Mouse (Mus musculus) CH12.LX (cell line): ENCODE data around the gene Myzap.
"Not testable (repeated sequence)": the region's sequence is repeated elsewhere in the genome, so short reads cannot be mapped to it uniquely, and the experiment has no call there.

ENCODE experiments used
- BHLHE40 ChIP-seq: IDR thresholded peaks from 2 replicates; pipeline ENCODE4 v1.6.1; 2011; ENCODE audit warnings: mild to moderate bottlenecking, low read depth, low read length, improper control_type of control experiment
- CTCF ChIP-seq, 2 experiments: IDR thresholded peaks in 1 of 2; conservative IDR thresholded peaks in 1 of 2; 2 replicates each; pipeline ENCODE4 v1.5.1; 2011 to 2012; ENCODE audit warnings: low read depth in 2 of 2, low read length in 2 of 2, improper control_type of control experiment in 1 of 2, inconsistent platforms in 1 of 2, mild to moderate bottlenecking in 1 of 2, moderate library complexity in 1 of 2
- MYC ChIP-seq: IDR thresholded peaks from 2 replicates; pipeline ENCODE4 v1.6.1; 2011; ENCODE audit warnings: low read depth, mild to moderate bottlenecking, improper control_type of control experiment, low read length
- POLR2A ChIP-seq: IDR thresholded peaks from 2 replicates; pipeline ENCODE4 v1.6.1; 2011; ENCODE audit warnings: low read depth, mild to moderate bottlenecking, improper control_type of control experiment, low read length
- RCOR1 ChIP-seq: conservative IDR thresholded peaks from 2 replicates; pipeline ENCODE4 v1.6.1; 2012; ENCODE audit warnings: low read depth, mild to moderate bottlenecking, inconsistent platforms, low read length, improper control_type of control experiment
- USF2 ChIP-seq: conservative IDR thresholded peaks from 2 replicates; pipeline ENCODE4 v1.6.1; 2011; ENCODE audit warnings: low read depth, low read length, improper control_type of control experiment
- ZKSCAN1 ChIP-seq: IDR thresholded peaks from 2 replicates; pipeline ENCODE4 v1.6.1; 2012; ENCODE audit warnings: low read depth, inconsistent platforms, low read length, improper control_type of control experiment, borderline replicate concordance

GRCm38 (mm10) chr9:71483872-71484271, 108.3 kb downstream of the Myzap start:
- TF ChIP-seq POLR2A (peak; percentile 56; the same call in 1 of the 2 replicates), BHLHE40 (peak; percentile 71)
- TF ChIP-seq MYC; USF2; RCOR1; CTCF (conservative IDR thresholded peaks at IDR 0.05 in 1 of 2, IDR thresholded peaks at IDR 0.05 in 1 of 2; ENCODE audit: low read depth in 2 of 2, low read length in 2 of 2); ZKSCAN1: not testable (repeated sequence)
